Mouse (Mus musculus) left cerebral cortex, adult 18-20 months (tissue): ENCODE measurements at regions not wholly inside any gene's neighbourhood (a gene's known extent, or its start where the extent isn't known, plus 50 kb on each side); places are given as distances from the start of the nearest gene placed in this dataset.

Experiments
- DNase-seq, 2 experiments: peaks; one replicate each; pipeline ENCODE4 v3.0.0; 2021 to 2022; ENCODE audit warnings: low spot score in 2 of 2, mixed read lengths in 1 of 2

- DNase-seq = no peak
Observed at GRCm38 (mm10) chr3:42286471-42286870, 544.1 kb downstream of the D3Ertd751e start.

DNA sequence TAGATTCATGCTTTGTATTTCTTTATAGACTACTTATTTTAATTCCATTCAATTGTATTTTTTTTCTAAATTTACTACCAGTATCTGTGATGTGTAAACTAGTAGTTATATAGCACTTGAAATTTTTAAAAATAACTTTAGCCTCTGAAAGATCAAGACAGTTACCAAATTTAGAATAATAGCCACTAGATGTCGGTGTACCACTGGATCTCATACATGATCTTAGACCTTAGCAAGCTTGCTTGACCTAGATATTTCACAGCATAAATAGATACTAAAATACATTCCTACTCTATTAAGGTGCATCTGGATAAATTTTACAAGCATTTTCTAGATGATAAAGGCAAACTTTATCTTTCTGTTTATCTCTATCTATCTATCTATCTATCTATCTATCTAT, 570.0 kb downstream of the D3Ertd751e start:
- DNase-seq = no peak

DNA sequence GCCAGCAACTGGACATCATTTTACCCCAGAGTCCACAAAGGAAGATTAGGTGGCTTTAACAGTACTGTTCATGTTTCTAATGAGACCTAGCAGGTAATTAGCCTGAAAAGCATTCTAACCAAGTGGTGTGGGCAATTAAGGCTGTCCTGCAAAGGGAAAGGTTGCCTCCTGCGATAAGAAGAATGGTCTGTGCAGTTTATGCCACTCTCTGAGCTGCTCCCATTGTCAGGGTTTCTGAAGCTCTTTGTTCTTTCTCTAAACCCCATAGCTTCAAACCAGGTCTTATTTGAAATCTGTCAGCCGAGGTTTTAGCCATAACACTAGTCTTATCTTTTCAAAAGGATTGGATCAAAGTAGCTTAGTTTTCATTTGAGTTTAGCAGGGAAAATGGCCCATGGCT, 585.3 kb downstream of the D3Ertd751e start:
- no peak for DNase-seq

DNA sequence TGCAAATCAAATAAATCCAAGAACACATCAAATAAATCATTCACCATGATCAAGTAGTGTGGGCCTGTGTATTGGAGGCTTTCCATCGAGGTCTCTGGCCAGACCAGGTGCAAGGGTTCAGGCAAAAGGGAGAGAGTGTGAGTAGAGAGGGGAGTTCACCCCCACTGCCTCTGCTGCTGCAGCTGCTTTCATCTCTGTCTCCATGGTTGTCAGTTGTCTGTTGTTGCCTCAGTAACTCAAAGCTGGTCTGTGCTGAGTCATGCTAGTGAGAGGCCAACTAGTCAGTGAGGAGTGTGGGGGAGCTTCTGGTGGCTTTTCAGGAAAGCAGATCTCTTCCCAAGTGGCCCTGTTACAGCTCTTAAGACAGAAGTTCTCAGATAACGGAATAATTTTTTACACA, 600.4 kb downstream of the D3Ertd751e start:
- DNase-seq = peak in 1 of 2 experiments; percentile 20

DNA sequence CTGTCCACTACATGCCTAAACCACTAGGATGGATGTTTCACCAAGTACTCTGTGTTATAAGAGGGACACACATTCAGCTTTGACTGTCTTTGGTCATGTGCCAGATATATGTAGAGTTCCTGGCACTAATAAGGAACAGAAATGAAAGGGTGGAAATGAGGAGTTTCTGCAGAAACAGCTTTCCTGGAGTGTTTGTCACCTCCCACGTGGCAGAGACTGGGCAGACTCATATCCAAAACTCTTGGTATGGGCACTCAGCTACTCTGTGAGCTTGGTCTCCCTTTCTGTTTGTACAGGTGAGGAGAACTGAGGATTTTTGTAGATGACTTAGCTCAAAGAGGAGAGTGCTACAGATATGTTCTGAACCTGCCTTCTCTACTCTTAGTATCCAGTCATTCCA, 634.4 kb downstream of the D3Ertd751e start:
- DNase-seq = peak; percentile 12 to 25

DNA sequence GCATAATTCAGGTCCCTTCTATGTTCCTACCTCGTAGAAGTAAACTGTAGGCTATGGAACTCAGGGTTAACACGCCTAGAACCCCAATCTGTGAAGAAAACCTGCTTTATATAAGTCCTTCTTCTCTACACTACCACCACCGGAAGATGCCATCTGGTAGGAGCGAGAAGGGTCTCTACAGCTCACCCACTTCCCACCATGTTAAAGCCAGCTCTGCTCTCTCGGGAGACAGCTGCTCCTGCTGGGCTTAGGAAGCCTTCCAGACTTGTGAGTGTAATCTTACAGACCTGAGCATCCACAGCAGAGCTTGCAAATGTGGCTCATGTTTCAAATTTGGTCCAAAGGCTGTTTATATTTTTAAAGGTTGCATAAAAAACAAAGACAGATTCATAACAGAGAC, 639.7 kb downstream of the D3Ertd751e start:
- peak; percentile 18 to 54 for DNase-seq

DNA sequence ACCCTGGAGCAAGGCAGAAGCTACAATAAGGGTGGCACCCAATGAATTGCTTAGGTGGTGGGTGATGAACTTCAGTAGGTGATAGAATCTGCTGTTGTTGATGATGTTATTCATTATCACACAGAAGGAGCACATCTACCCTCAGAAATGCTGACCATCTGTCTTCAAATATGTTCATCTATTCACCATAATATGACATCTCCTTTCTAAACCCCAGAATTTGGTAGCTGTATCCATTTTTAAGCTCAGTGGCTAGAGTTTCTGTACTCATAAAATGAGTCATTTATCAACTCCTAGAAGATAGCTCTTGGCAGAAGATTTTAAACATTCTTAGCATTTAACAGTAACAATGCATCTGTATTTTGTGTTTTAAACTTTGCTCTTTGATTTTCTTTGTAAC, 660.3 kb downstream of the D3Ertd751e start:
- DNase-seq = no peak

DNA sequence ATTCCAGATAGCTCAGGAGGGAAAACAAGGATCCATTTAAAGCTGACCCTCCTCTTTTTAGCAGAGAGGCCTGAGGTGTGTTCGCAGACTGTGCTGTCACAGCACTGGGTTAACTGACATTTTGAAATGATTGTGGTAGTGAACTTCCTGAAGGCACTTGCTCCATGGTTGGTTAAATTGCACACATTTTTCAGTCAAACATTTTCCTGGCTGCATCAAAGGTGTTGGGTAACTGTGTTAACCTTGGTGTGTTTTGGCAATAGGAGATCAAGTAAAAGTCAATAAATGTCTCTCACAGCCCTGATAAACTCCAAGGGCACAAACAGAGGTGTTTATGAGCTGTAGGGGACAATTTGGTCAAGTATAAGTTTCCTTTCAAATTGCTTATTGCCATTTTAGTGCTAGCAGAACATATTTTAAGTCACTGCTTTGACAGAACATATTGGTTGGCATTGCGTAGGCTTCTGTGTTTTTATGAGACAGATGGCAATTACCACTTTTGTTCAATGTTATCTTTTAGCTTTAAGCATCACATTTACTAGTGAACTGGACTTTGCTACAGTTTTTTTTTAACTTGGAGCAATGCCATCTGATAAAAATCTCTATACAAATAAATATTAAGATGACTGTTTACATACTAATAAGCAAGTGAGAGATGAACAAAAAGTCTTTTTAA, 666.7 kb downstream of the D3Ertd751e start:
- peak; percentile 20 to 39 for DNase-seq

- DNase-seq = no peak
Observed at GRCm38 (mm10) chr3:42427363-42427762, 685.0 kb downstream of the D3Ertd751e start.

DNA sequence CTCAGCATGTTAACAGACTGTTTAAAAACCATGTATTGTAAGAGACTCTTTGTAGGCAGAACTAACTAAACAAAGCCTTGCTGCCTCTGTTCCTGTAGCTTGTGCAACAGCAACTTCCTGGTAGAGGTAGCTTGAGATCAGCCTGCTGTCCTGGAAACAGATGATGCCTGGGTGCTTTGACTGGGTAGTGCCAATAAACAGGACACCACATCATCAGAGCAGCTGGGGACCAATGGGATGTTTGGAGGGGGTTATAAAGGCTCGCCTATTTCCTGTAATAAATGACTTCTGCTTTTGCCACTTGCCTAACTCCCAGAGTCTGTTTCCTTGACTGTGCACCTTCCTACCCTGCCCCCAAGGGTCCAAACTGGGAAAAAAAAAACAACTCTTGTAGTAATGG, 707.2 kb downstream of the D3Ertd751e start:
- no peak for DNase-seq

GRCm38 (mm10) chr3:42464353-42464752, 721.9 kb downstream of the D3Ertd751e start:
- DNase-seq = no peak

DNA sequence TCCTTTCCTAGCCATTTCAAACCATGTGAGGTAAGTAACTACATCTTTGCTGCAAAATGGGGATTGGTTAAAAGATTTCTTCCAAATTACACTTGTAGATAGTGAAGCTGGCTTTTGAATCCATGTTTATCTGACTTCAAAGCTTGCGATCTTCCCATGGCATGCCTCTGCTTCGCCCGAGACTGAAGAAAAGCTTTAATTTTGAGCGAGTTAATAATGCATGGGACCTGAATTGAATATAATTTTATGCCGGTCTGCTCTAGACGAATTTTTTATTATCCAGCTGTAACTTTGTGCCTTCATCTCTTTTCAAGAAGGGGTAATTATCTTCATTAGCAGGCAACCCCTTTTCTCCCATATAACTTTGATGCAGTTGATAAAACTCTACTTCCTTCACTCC, 724.7 kb downstream of the D3Ertd751e start:
- no peak for DNase-seq

- no peak for DNase-seq
Observed at GRCm38 (mm10) chr3:42514922-42515593, 772.6 kb downstream of the D3Ertd751e start.

- DNase-seq = no peak
Observed at GRCm38 (mm10) chr3:42516286-42516685, 773.9 kb downstream of the D3Ertd751e start.

- peak; percentile 15 to 42 for DNase-seq
Observed at GRCm38 (mm10) chr3:42531397-42531796, 789.0 kb downstream of the D3Ertd751e start.

DNA sequence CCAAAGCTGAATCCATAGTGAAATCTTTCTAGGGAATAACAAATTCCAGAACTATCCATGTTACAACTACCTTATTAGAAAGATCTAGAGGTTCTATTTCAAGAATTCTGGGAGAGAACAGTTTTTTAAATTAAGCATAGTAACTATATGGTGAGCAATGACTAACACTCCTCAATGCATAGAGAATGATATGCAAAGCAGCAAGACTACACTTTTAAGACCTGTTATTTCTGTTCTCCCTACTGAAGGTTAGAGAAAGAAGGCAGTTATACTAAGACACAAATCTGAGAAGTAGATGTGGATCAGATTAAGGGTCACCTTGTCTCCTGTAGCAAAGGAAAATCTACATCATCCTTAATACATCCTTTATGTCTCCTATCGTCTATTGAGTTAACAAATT, 824.3 kb downstream of the D3Ertd751e start:
- no peak for DNase-seq

DNA sequence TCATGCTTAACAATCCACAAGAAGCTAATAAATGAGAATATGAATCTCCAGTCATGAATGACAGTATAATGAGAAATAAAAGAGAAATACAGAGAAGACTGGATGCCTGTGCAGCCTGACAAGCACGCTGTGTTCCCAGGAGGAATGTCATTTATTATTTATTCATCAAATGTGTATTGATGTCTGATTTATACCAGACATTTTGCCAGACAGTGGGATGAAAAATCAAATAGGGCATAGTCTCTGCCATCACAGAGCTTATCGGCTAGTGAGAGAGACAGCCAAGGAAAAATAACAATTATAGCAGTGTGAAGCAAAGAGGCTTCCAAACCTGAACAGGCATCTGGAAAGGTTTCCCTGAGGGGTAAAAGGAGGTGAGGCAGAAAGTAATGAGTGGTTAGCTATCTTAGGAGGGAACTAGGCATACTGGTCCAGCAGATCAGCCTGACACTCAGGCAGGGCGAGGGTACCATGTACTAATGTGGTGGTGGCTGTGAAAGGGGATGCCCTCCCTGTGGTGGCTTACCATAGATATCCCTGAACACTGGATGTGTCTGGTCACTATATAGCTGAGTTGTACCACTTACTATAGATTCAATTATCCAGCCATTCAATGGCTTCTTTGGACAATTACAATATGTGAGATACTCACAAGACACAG, 828.1 kb downstream of the D3Ertd751e start:
- no peak for DNase-seq

DNA sequence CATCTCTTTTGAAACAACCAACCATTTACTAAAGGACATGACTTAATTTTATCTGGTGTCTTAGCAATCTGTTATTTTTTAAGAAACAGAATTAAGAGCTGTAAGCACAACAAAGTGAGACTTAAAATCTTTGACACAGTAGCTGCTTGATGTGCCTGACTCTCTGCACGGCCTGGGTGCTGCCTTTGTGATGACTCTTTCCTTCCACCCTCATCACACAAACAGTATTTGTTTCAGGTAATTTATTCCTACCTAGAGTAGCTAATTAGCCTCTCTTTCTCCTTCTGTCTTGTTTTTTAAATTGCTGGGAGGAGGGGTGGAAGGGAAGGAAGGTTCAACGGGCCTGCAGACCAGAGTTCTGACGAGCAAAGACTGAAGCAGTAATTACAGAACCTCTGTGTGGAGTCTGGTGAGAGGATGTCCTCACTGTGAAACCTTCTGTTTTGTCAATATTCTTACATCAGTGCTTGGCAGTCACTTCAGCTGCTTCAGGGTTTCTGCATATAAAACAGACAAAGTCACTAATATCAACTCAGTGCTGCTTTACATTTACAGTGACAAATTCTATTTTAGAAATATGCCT, 829.6 kb downstream of the D3Ertd751e start:
- no peak for DNase-seq

GRCm38 (mm10) chr3:42573155-42573554, 830.7 kb downstream of the D3Ertd751e start:
- no peak for DNase-seq

GRCm38 (mm10) chr3:42582311-42582710, 839.9 kb downstream of the D3Ertd751e start:
- DNase-seq = no peak

GRCm38 (mm10) chr3:42587296-42587932, 845.0 kb downstream of the D3Ertd751e start:
- no peak for DNase-seq

GRCm38 (mm10) chr3:42589516-42589915, 847.1 kb downstream of the D3Ertd751e start:
- no peak for DNase-seq
